Mouse (Mus musculus) cortical plate, adult 2 months (tissue): Measurements from ENCODE around the gene Gabrb1. TPM values are rescaled to one million over a fixed set of nuclear protein-coding genes. Genes with fewer than 3 reads are reported as not detected.

Source experiments
- H3K27ac ChIP-seq: fragments of 200-500 bp; 2 replicates; pipeline ENCODE4 v1.5.1; 2012; ENCODE audit warnings: low read length, control low read depth, inconsistent platforms; ENCODE audit not compliant: insufficient read depth
- H3K4me1 ChIP-seq: fragments of 200-500 bp; 2 replicates; pipeline ENCODE4 v1.6.1; 2011; ENCODE audit warnings: low read length; ENCODE audit not compliant: control insufficient read depth, insufficient read depth
- H3K4me3 ChIP-seq: fragments of 200-500 bp; 2 replicates; pipeline ENCODE4 v1.5.1; 2011; ENCODE audit warnings: mild to moderate bottlenecking, low read length, control low read depth; ENCODE audit not compliant: insufficient read depth
- CTCF ChIP-seq: fragments of 200-500 bp; IDR thresholded peaks from 2 replicates; pipeline ENCODE4 v1.5.1; 2011; ENCODE audit warnings: mild to moderate bottlenecking, control low read depth, low read length; ENCODE audit not compliant: insufficient read depth; ENCODE audit errors: extremely low read depth
- POLR2A ChIP-seq: fragments of 200-500 bp; IDR thresholded peaks from 2 replicates; pipeline ENCODE4 v1.6.1; 2011; ENCODE audit warnings: mild to moderate bottlenecking, low read length, control low read depth; ENCODE audit not compliant: insufficient read depth; ENCODE audit errors: extremely low read depth
- polyA plus RNA-seq: library from polyadenylated mRNA; depleted of rRNA; stranded (reverse); fragments of >200 nt; gene quantifications from 2 replicates; pipeline ENCODE4 v1.2.3, GENCODE M21; 2012

Gabrb1 gene
- polyA plus RNA-seq, 1 experiment = 19.9 TPM

- Histone ChIP-seq H3K4me1 (peaks cover 1% of the 10 kb centered on the region; the same call in 1 of the 2 replicates), H3K27ac (no peak overlapping the region), H3K4me3 (no peak overlapping the region)
- TF ChIP-seq POLR2A = no peak
- TF ChIP-seq CTCF = no peak
Measured at GRCm38 (mm10) chr5:71923636-71924035, 265.7 kb downstream of the Gabrb1 start.

GRCm38 (mm10) chr5:71926336-71926735 lies 268.4 kb downstream of the Gabrb1 start:
- Histone ChIP-seq H3K4me3 (no peak overlapping the region), H3K4me1 (peaks cover 1% of the 10 kb centered on the region; the same call in 1 of the 2 replicates), H3K27ac (no peak overlapping the region)
- no peak for TF ChIP-seq POLR2A
- TF ChIP-seq CTCF = no peak

GRCm38 (mm10) chr5:71930036-71930435 lies 272.1 kb downstream of the Gabrb1 start:
- Histone ChIP-seq H3K4me3 (no peak overlapping the region), H3K4me1 (peaks cover 1% of the 10 kb centered on the region; the same call in 1 of the 2 replicates), H3K27ac (no peak overlapping the region)
- TF ChIP-seq CTCF (no peak), POLR2A (no peak)

GRCm38 (mm10) chr5:71951398-71951797 lies 293.5 kb downstream of the Gabrb1 start:
- no peak overlapping the region for H3K4me3 ChIP-seq
- 0 out of 2 replicates have a peak, but pooled peaks cover 1% of the 10 kb centered on the region for H3K4me1 ChIP-seq
- no peak for TF ChIP-seq CTCF
- TF ChIP-seq POLR2A = no peak
- H3K27ac ChIP-seq = no peak overlapping the region

GRCm38 (mm10) chr5:71955070-71955685 lies 297.3 kb downstream of the Gabrb1 start:
- Histone ChIP-seq H3K4me1 (0 out of 2 replicates have a peak, but pooled peaks cover 1% of the 10 kb centered on the region), H3K27ac (no peak overlapping the region), H3K4me3 (no peak overlapping the region)
- TF ChIP-seq CTCF (no peak), POLR2A (no peak)

- no peak overlapping the region for H3K27ac ChIP-seq
- TF ChIP-seq CTCF = no peak
- TF ChIP-seq POLR2A = no peak
- peaks cover 1% of the 10 kb centered on the region; the same call in 1 of the 2 replicates for H3K4me1 ChIP-seq
- H3K4me3 ChIP-seq = no peak overlapping the region
Measured at GRCm38 (mm10) chr5:71964876-71965432, 307.0 kb downstream of the Gabrb1 start.

- Histone ChIP-seq H3K4me3 (no peak overlapping the region), H3K27ac (no peak overlapping the region), H3K4me1 (peaks cover 3% of the 10 kb centered on the region; the same call in 1 of the 2 replicates)
- TF ChIP-seq CTCF (peak; percentile 33; the same call in 1 of the 2 replicates), POLR2A (no peak)
Measured at GRCm38 (mm10) chr5:71965529-71965928, 307.6 kb downstream of the Gabrb1 start.

- no peak overlapping the region for H3K4me3 ChIP-seq
- TF ChIP-seq CTCF = no peak
- no peak for TF ChIP-seq POLR2A
- H3K27ac ChIP-seq = peak overlapping the region; percentile 87
- peaks cover 10% of the 10 kb centered on the region for H3K4me1 ChIP-seq
Measured at GRCm38 (mm10) chr5:71970140-71970800, 312.4 kb downstream of the Gabrb1 start.

GRCm38 (mm10) chr5:71972831-71973230 lies 314.9 kb downstream of the Gabrb1 start:
- Histone ChIP-seq H3K4me1 (peaks cover 12% of the 10 kb centered on the region), H3K27ac (peak overlapping the region; percentile 94), H3K4me3 (no peak overlapping the region)
- no peak for TF ChIP-seq CTCF
